Mouse (Mus musculus) skeletal muscle tissue, adult 2 months (tissue): Measurements from ENCODE around the gene Cdt1.
A peak's percentile ranks its signal among the peaks of the same experiment; 100 is the strongest.
"Not testable (repeated sequence)": the region's sequence is repeated elsewhere in the genome, so short reads cannot be mapped to it uniquely, and the experiment has no call there.

ENCODE experiments used
- DNase-seq: peaks from one replicate; pipeline ENCODE4 v3.0.0-alpha.2; 2012; ENCODE audit warnings: low read depth, low spot score

The Cdt1 gene

DNA sequence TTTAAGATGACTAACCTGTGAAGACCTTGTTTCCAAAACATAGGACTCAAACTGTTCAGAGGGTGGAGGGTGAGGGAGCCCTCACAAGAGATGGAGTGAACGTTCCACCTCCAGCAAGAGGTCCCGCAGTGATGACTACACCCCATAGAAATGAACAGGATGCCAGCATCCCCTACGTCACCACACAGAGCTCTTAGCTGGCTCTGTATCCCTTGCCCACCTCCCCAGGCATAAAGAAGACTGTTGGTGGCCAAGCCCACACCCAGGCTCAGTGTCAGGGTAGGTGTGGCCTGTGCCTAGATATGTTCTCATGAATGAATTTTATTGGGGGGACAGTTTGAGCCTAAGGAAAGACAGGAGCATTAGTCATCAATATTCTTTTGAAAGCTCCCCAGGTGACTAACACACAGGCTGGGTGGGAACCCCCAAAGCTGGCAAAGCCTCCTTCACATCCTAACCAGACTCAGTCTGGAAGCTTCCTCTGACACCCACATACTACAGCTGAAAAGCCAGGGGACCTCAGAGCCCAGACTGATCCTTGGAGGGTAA lies 18.9 kb upstream of the Cdt1 start:
- no peak for DNase-seq

DNA sequence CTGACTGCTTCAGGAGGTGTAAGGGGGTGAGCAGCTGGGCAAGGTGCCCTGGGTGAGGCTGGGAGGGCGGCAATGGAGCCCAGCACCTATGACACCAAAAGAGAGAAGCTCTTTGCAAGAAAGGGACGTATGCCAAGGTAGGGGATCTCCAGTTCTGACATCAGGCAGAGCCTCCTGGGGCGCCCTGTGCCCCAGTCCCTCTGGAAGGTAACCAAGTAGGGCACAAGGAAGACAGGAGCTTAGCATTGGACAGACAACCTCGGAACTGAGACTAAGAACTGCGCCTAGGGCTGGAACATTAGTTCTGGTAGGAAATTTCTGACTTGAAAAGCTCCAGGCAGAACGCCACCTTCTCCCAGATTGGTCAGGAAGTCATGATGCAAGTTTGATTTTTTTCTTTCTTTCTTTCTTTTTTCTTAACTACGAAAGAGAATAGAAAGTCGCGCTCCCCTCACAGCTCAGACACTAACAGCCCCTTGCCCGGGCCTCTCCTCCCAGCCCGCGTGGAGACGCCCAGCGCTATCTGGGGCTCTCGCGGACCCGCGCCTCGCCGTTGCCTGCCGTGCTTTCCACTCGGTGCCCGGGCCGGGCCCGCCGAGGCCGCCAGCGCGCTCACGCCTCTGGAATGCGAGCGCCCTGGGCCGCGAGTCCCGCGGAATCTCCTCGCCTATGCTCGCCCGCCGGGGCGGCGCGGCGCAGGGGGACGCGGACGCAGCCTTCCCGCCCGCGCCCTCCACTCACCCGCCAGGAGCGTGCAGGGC lies 17.4 kb upstream of the Cdt1 start:
- DNase-seq, result no peak

GRCm38 (mm10) chr8:122550995-122551264 lies 16.9 kb upstream of the Cdt1 start:
- no peak for DNase-seq

DNA sequence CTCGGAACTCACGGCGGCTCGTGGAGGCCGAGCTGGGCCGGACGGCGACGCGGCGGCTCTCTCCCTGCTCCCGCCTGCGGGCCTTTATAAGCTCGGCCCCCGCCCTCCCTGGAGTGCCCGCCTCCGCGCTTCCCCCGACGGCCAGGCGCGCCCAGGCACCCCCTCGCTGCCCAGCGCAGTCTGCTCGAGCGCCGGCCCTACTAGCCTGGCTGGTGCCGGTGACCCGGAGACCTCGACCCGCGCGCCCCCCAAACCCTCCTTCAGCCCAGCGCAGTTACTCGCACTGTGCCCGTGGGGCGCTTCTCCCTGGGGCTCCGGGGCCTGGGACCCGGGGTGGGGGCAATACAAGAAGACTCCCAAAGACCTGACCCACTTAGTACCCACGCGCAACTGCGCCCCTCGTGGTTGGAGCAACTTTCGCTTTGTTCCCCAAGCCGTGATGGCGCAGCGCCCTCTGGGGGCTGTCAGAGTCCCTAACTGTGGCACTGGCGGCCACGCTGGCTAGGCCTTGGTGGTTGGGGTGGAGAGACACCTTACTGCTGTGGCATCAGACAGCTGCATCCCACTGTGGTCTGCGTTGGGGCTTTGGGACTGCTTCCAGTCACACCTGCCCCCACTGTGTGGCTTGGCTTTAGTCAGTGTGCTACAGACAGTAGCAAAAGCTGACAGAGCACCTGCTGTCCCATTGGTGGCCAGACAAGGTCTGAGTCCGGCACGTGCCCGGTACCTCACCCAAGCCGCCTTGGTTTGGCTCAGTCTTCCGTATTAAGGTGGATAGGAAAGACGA lies 16.4 kb upstream of the Cdt1 start, which contains the start of gene Piezo1:
Gene Piezo1, minus strand, starts transcription at position 65 of the 787 bp plus-strand sequence.
- peak; percentile 88 for DNase-seq

DNA sequence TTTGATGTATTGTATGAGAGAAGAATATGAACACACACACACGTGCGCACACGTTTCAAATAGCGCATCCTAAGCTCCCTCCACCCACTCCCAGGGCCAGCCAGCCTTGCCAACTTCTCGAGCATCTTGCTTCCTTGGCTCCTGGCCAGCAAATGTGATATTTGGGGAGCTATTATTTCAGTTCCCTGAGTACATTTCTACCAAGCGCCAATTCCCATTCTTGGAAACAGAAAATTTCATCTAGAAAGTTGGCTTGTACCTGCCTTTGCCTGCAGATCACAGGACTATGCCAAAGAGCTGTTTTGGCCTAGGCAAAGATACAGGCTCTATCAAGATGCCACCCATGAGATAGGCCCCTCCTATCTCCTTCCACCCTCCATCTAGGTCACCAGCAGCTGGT lies 13.0 kb upstream of the Cdt1 start:
- no peak for DNase-seq

GRCm38 (mm10) chr8:122556030-122557009 lies 11.5 kb upstream of the Cdt1 start:
- peak; percentile 56 for DNase-seq

DNA sequence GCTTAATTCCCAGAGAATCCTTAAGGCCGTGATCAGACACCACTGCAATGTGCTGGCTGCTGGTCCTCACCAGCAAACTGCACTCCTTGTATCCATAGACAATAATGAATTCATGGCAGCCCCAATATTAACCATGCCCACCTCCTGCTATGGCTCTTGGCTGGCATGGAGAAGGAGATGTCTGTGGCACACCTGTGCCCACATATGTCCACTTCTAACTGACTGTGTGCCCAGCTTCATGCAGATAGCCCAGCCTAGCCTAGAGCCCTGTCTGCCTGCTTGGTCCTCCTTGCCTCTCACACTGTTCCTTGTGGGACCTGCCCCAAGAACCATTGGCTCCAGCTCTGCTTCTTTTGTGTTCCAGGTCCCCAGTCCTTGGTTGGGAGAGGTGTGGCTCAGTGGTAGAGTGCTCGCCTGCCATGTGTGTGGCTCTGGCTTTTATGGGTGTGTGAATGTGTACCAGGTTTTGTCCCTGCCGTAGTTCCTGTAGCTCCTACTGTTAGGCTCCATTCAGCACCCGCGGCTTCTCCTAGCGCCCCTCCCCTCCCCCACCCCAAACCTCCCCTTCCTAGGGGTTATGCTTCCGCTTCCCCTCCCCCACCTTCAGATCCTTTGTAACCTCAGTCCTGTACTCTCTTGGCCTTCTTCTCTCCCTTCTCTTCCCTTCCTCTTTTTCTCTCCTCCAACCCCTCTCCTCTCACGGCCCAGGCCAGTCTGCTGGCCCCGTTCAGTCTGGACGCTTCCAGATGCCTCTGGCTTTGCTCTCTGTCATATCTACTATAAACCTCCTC lies 10.4 kb upstream of the Cdt1 start:
- no peak for DNase-seq

DNA sequence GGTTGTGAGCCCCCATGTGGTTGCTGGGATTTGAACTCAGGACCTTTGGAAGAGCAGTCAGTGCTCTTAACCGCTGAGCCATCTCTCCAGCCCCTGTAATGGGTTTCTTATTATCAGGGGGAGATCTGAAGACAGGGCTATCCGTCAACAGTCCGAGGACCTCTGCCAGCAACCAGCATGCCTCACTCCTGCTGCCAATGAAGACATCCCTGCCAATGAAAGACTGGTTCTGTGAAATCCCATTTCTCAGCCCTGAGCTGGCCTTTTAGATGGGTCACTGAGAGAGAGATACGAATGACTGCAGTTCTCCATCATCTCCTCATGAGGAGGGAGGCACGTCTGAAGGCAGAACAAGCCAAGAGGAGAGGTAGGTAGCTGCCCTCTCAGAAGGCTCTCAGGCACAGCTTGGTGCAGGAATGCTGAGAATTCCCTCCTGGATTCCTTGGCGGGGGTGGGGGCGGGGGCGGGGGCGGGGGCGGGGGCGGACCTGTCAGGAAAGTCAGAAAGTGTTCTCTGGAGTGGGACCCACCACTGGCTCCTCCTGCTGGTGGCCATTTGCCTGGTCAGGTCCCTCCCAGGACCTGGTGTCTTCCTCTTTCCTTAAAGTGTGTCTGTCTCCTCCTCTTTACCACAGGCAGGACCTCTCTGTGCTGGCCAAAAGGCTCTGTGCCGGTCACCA lies 9.0 kb upstream of the Cdt1 start:
- DNase-seq, result no peak

GRCm38 (mm10) chr8:122561199-122561598 lies 6.6 kb upstream of the Cdt1 start:
- DNase-seq, result no peak

DNA sequence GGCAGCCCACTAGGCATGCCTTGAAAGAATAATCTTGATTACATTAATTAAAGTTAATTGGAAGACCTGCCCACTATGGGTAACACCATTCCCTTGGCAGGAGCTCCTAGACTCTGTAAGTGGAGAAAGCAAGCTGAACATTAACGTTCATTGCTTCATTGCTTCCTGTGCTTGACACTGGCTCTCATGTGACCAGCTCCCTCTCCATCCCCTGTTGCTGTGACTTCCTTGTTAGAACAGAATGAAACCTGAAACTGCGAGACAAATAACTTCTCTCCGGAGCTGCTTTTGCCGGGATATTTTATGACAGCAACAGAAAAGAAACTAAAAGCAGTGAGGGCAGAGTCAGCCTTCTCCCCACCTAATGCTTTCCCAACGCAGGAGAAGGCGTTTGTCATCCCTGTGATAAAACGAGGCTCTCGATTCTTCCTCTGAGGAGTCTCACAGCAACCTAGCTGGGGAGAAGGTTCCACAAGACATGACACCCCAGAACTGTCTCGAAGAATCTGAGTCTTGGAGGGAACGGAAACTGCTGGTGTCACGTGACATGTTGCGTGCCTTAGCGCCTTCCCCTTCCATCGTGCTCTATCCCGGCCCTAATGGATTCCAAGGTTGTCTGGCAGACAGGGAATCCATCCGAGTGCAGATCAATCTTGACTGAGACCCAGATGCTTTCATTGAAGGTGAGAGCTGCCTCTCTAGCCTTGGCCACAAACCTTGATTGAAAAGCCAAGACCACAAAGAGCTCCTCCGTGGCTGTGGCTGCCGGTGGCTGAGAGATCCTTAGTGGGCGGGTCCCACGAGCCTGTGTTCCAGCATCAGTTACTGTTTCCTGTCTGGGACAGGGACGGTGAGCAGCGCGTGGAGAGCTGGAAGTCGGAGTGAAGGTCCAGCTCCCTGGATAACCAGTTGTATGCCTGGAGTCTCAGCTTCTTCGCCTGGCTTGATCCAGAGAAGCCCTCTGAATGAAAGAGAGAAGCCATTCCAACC lies 3.2 kb upstream of the Cdt1 start:
- no peak for DNase-seq

GRCm38 (mm10) chr8:122566766-122567165 lies 1.0 kb upstream of the Cdt1 start:
- no peak for DNase-seq

GRCm38 (mm10) chr8:122568109-122568504 lies 292 bp downstream of the Cdt1 start:
- no peak for DNase-seq

DNA sequence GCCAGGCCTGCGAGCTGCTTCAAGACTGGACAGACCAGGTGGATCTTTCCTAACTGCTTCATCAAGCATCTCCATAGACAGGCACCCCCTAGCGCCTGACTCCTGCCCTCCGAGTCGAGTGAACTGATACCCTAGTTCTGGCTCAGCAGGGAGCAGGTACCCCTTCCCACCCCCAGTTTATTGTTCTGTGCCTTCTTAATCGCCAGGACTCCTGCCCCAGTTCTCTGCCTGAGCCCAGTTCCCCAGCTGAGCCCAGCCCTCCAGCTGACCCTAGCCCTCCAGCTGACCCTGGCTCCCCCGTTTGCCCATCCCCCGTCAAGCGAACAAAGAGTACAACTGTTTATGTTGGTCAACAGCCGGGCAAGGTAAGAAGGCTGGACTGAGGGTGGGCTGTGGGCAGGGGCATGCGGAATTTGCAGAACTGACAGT lies 1.1 kb downstream of the Cdt1 start:
- DNase-seq, result no peak

DNA sequence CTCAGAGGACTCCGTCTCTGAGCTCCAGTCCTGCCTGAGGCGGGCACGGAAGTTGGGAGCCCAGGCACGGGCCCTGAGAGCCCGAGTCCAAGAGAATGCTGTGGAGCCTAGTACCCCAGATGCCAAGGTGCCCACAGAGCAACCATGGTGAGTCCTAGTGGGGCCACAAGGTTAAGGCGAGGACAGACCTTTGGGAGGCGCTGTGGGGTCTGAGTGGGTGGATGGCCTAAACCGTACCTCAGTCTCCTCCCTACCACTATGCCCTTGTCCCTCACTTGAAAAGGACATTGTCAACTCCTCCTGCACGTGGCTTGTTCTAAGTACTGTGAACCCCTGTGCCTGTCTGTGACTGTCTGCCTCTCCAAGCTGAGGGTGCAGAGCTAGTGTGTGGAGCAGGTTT lies 1.5 kb downstream of the Cdt1 start:
- DNase-seq, result no peak

GRCm38 (mm10) chr8:122569996-122570395 lies 2.2 kb downstream of the Cdt1 start:
- DNase-seq, result no peak

- DNase-seq, result no peak
Observed at GRCm38 (mm10) chr8:122571153-122571552, 3.3 kb downstream of the Cdt1 start.

GRCm38 (mm10) chr8:122571750-122572267 lies 4.0 kb downstream of the Cdt1 start:
- no peak for DNase-seq

GRCm38 (mm10) chr8:122572751-122573150 lies 4.9 kb downstream of the Cdt1 start:
- DNase-seq, result no peak

GRCm38 (mm10) chr8:122573176-122573575 lies 5.4 kb downstream of the Cdt1 start:
- not testable (repeated sequence) for DNase-seq
